Mouse (Mus musculus): Measurements from ENCODE around the gene Cacna1e. TPM values are rescaled to one million over a fixed set of nuclear protein-coding genes. Genes with fewer than 3 reads are reported as not detected.

The Cacna1e gene
- polyA plus RNA-seq, 1 experiment from 2014 or later, result 0.05 TPM

DNA sequence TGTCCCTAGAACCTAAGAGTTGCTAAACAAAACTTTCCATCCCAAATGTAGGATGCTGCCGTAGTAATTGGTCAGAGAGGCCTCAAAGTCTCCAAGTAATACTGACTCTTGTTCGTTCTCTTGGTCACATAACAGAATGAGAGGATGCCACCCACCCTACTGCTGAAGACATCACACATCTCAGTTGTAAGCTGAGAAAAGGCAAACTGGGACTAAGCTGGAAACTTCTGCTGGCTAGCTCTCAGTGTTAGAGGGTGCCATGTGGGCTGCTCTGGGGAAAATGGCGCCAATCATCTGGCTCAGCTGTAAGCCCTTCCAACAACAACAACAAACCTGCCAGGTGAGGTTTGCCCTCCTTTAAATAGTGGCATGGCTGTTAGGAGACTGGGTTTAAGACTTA lies 109.8 kb downstream of the Cacna1e start:
- WGBS (ENCODE audit: insufficient replicate concordance), result 65% methylated on average over 3 of the region's 3 CpGs

DNA sequence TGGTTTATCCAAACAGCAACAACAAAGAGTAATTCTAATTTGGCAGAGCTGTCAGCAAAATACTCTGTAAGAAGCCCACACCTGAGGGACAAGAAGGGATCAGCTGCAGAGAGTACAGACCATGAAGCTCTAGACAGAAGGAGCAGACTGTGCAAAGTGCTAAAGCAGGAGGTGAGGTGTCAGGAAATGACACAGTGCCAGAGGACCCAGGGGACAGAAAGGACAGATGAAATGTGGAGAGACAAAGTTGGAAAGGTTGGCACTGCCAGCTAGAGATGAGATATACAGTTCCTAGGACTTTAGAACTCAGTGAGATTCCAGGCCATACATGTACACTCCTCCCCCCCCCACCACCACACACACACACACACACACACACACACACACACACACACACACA lies 113.2 kb downstream of the Cacna1e start:
- no peak overlapping the region for H3K9ac ChIP-seq
- H3K4me3 ChIP-seq, result no peak overlapping the region
- no peaks in the 10 kb centered on the region for H3K27me3 ChIP-seq (replicated peaks)
- H3K4me2 ChIP-seq, result no peak overlapping the region
- no peaks in the 10 kb centered on the region for H3K36me3 ChIP-seq
- no peak overlapping the region for H3K27ac ChIP-seq
- ATAC-seq, result no peak
- H3K9me3 ChIP-seq (replicated peaks), result no peaks in the 10 kb centered on the region
- no peaks in the 10 kb centered on the region for H3K4me1 ChIP-seq

More for the DNA sequence above, 109.8 kb downstream of the Cacna1e start:
- no peak for ATAC-seq
- H3K27ac ChIP-seq, result no peak overlapping the region
- no peak overlapping the region for H3K9ac ChIP-seq
- H3K4me2 ChIP-seq, result no peak overlapping the region
- no peaks in the 10 kb centered on the region for H3K9me3 ChIP-seq (replicated peaks)
- H3K36me3 ChIP-seq, result no peaks in the 10 kb centered on the region
- no peaks in the 10 kb centered on the region for H3K27me3 ChIP-seq (replicated peaks)
- no peaks in the 10 kb centered on the region for H3K4me1 ChIP-seq
- no peak overlapping the region for H3K4me3 ChIP-seq

- no peak overlapping the region for H3K4me2 ChIP-seq
- H3K27me3 ChIP-seq (replicated peaks), result no peaks in the 10 kb centered on the region
- no peak overlapping the region for H3K27ac ChIP-seq
- H3K4me1 ChIP-seq, result no peaks in the 10 kb centered on the region
- no peaks in the 10 kb centered on the region for H3K9me3 ChIP-seq (replicated peaks)
- 60% methylated on average over 3 of the region's 3 CpGs for WGBS (ENCODE audit: insufficient replicate concordance)
- H3K4me3 ChIP-seq, result no peak overlapping the region
- no peak for ATAC-seq
- no peaks in the 10 kb centered on the region for H3K36me3 ChIP-seq
- H3K9ac ChIP-seq, result no peak overlapping the region
These were observed 113.8 kb downstream of the Cacna1e start for GRCm38 (mm10) chr1:154770542-154770941.

- Histone ChIP-seq H3K4me3 (no peak overlapping the region), H3K9ac (no peak overlapping the region), H3K4me2 (no peak overlapping the region), H3K36me3 (no peaks in the 10 kb centered on the region), H3K9me3 (replicated peaks) (no peaks in the 10 kb centered on the region), H3K4me1 (no peaks in the 10 kb centered on the region), H3K27me3 (replicated peaks) (no peaks in the 10 kb centered on the region), H3K27ac (no peak overlapping the region)
- no peak for ATAC-seq
- WGBS (ENCODE audit: insufficient replicate concordance), result 73% methylated on average over 4 of the region's 4 CpGs
These were observed 121.2 kb downstream of the Cacna1e start for GRCm38 (mm10) chr1:154763132-154763531.

DNA sequence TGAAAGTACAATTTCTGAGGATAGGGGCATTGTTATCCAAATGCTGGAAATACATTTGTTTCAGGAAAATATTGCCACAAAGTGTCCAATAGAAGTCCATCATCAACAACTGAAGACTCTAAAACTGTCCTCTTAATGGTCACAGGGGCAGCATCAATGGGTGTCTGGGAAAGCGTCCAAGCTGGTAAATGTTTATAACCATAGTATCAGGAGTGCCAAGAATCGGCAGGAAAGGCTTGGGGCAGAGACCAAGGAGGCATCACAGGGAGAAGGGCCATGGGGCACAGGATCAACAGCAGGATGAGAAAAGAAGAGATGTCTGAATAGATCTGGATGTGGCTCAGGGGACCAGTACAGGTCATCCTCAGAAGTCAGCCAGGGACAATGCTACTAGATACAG lies 132.2 kb downstream of the Cacna1e start:
- 71% methylated on average over 2 of the region's 2 CpGs for whole genome bisulfite sequencing (ENCODE audit: insufficient replicate concordance)
- H3K9me3 ChIP-seq (replicated peaks), result no peaks in the 10 kb centered on the region
- no peak overlapping the region for H3K9ac ChIP-seq
- no peak overlapping the region for H3K4me2 ChIP-seq
- no peak for ATAC-seq
- H3K4me3 ChIP-seq, result no peak overlapping the region
- no peaks in the 10 kb centered on the region for H3K27me3 ChIP-seq (replicated peaks)
- no peak overlapping the region for H3K27ac ChIP-seq
- H3K4me1 ChIP-seq, result no peaks in the 10 kb centered on the region
- no peaks in the 10 kb centered on the region for H3K36me3 ChIP-seq

GRCm38 (mm10) chr1:154748531-154748930 lies 135.8 kb downstream of the Cacna1e start:
- Histone ChIP-seq H3K9me3 (replicated peaks) (no peaks in the 10 kb centered on the region), H3K27ac (no peak overlapping the region), H3K4me1 (no peaks in the 10 kb centered on the region), H3K9ac (no peak overlapping the region), H3K4me3 (no peak overlapping the region), H3K36me3 (no peaks in the 10 kb centered on the region), H3K4me2 (no peak overlapping the region), H3K27me3 (replicated peaks) (no peaks in the 10 kb centered on the region)
- WGBS (ENCODE audit: insufficient replicate concordance), result 57% methylated on average over 3 of the region's 3 CpGs
- ATAC-seq, result no peak

GRCm38 (mm10) chr1:154745241-154745640 lies 139.1 kb downstream of the Cacna1e start:
- 73% methylated on average over 6 of the region's 6 CpGs for WGBS (ENCODE audit: insufficient replicate concordance)
- H3K4me2 ChIP-seq, result no peak overlapping the region
- no peaks in the 10 kb centered on the region for H3K36me3 ChIP-seq
- H3K27ac ChIP-seq, result no peak overlapping the region
- H3K9ac ChIP-seq, result no peak overlapping the region
- no peaks in the 10 kb centered on the region for H3K27me3 ChIP-seq (replicated peaks)
- no peak for ATAC-seq
- H3K4me1 ChIP-seq, result no peaks in the 10 kb centered on the region
- no peak overlapping the region for H3K4me3 ChIP-seq
- no peaks in the 10 kb centered on the region for H3K9me3 ChIP-seq (replicated peaks)

DNA sequence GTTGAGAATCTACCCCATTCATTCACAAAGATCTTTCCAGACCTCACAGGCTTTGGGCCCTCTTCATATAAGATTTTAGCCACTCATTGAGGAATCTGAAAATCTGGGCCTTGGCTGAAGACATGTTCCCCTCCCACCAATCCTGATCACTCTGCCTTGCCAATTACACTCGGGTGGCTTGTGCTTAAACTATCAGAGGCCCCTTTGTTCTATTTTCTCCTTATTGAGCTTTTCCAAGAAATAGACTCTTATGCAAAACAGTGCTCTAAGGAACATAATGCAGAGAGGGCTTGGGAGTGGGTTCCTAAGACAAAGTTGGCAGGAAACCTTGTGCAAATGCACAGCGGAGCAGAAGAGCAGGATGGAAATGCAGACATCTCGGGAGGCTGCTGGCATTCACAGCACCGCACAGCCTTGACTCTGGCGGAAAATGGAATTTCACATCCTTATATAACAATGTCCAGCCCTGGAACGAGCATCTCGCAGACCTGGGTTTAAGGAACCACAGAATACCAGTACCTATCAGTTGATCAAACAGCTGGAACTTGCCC lies 153.8 kb downstream of the Cacna1e start:
- no peaks in the 10 kb centered on the region for H3K36me3 ChIP-seq
- no peak overlapping the region for H3K4me2 ChIP-seq
- H3K9ac ChIP-seq, result no peak overlapping the region
- ATAC-seq, result no peak
- H3K9me3 ChIP-seq (replicated peaks), result no peaks in the 10 kb centered on the region
- peaks cover 39% of the 10 kb centered on the region for H3K27me3 ChIP-seq (replicated peaks)
- peaks cover 7% of the 10 kb centered on the region; the same call in 1 of the 2 replicates for H3K4me1 ChIP-seq
- no peak overlapping the region for H3K4me3 ChIP-seq
- no peak overlapping the region for H3K27ac ChIP-seq
- WGBS (ENCODE audit: insufficient replicate concordance), result 57% methylated on average over 7 of the region's 7 CpGs

- Histone ChIP-seq H3K9me3 (replicated peaks) (no peaks in the 10 kb centered on the region), H3K9ac (no peak overlapping the region), H3K4me1 (peaks cover 7% of the 10 kb centered on the region; the same call in 1 of the 2 replicates), H3K27me3 (replicated peaks) (peaks cover 50% of the 10 kb centered on the region), H3K27ac (no peak overlapping the region), H3K4me2 (no peak overlapping the region), H3K4me3 (no peak overlapping the region), H3K36me3 (no peaks in the 10 kb centered on the region)
- WGBS (ENCODE audit: insufficient replicate concordance), result 47% methylated on average over 6 of the region's 6 CpGs
- ATAC-seq, result no peak
These were observed 154.9 kb downstream of the Cacna1e start for GRCm38 (mm10) chr1:154729269-154729980.

DNA sequence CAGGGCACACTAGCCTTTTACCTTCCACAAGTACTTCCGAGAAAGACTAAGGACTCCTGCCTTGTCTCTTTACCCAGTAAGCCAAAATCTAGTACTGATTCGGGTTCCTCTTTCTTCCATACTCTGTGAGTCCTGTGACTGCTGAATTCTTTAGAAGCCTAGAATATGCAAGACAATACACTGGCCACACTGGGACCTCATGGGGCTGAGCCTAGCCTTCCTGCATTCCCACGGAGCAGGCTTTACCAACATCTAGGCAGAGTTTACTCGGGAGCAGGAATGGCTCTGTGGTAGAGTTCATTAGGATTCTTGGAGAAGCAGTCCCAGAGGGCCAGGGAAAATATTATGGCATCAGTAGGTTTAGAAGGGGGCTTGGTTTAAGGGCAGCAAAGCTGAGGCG lies 155.6 kb downstream of the Cacna1e start:
- peaks cover 7% of the 10 kb centered on the region; the same call in 1 of the 2 replicates for H3K4me1 ChIP-seq
- no peak for ATAC-seq
- no peak overlapping the region for H3K4me2 ChIP-seq
- H3K9ac ChIP-seq, result no peak overlapping the region
- H3K27ac ChIP-seq, result no peak overlapping the region
- peaks cover 57% of the 10 kb centered on the region for H3K27me3 ChIP-seq (replicated peaks)
- no peaks in the 10 kb centered on the region for H3K9me3 ChIP-seq (replicated peaks)
- H3K4me3 ChIP-seq, result no peak overlapping the region
- 34% methylated on average over 5 of the region's 5 CpGs for WGBS (ENCODE audit: insufficient replicate concordance)
- no peaks in the 10 kb centered on the region for H3K36me3 ChIP-seq

- H3K27ac ChIP-seq, result no peak overlapping the region
- no peaks in the 10 kb centered on the region for H3K36me3 ChIP-seq
- no peak for ATAC-seq
- peaks cover 67% of the 10 kb centered on the region for H3K27me3 ChIP-seq (replicated peaks)
- no peak overlapping the region for H3K9ac ChIP-seq
- H3K4me1 ChIP-seq, result peaks cover 7% of the 10 kb centered on the region; the same call in 1 of the 2 replicates
- 62% methylated on average over 8 of the region's 8 CpGs for WGBS (ENCODE audit: insufficient replicate concordance)
- no peak overlapping the region for H3K4me3 ChIP-seq
- no peaks in the 10 kb centered on the region for H3K9me3 ChIP-seq (replicated peaks)
- no peak overlapping the region for H3K4me2 ChIP-seq
These were observed 156.6 kb downstream of the Cacna1e start for GRCm38 (mm10) chr1:154727696-154728095.

GRCm38 (mm10) chr1:154726361-154727161 lies 157.7 kb downstream of the Cacna1e start:
- no peak for ATAC-seq
- no peak overlapping the region for H3K9ac ChIP-seq

More at GRCm38 (mm10) chr1:154726361-154727161, 157.7 kb downstream of the Cacna1e start:
- Histone ChIP-seq H3K36me3 (no peaks in the 10 kb centered on the region), H3K27me3 (replicated peaks) (peaks cover 71% of the 10 kb centered on the region), H3K27ac (no peak overlapping the region), H3K4me3 (peak overlapping the region; percentile 19; the same call in 1 of the 2 replicates), H3K9me3 (replicated peaks) (no peaks in the 10 kb centered on the region), H3K4me2 (peak overlapping the region; percentile 49), H3K4me1 (peaks cover 7% of the 10 kb centered on the region; the same call in 1 of the 2 replicates)
- WGBS (ENCODE audit: insufficient replicate concordance), result 3% methylated on average over 45 of the region's 45 CpGs
